Mouse (Mus musculus) hindlimb bud, embryonic 11.5 days (tissue): ENCODE measurements around the gene Ces3a.
"Not testable (repeated sequence)": the region's sequence is repeated elsewhere in the genome, so short reads cannot be mapped to it uniquely, and the experiment has no call there.

Source experiments
- DNase-seq: peaks from one replicate; pipeline ENCODE4 v3.0.0-alpha.2; 2012; ENCODE audit warnings: low read depth, low spot score; ENCODE audit errors: extremely low spot score

Ces3a gene

GRCm38 (mm10) chr8:105048371-105048854 lies at the start of gene Ces3a:
Gene Ces3a (plus strand): TSS chr8:105048601.
- DNase-seq: no peak

DNA sequence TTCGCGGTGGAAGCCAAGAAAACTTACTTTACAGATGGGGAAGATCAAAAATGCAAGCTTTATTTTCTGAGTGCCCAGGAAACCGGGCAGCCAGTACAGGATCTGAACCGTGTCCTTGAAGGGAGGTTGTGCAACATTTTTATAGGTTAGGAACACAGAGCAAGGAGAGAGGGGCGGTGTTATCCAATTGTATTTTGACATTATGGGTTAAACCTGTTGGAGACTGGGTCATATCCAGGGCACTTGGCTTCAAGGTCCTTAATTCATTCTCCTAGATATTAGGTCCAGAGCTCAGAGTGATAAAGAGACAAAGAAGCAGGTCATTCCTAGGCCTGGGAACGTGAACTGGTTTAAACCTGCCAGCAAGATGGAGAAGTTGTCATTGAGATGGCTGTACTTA lies 49.2 kb upstream of the Ces3a start:
- DNase-seq: no peak

- no peak for DNase-seq
Observed at GRCm38 (mm10) chr8:105000586-105000985, 47.8 kb upstream of the Ces3a start, which contains the start of gene Ces2h. Gene Ces2h (plus strand): TSS chr8:105000853.

DNA sequence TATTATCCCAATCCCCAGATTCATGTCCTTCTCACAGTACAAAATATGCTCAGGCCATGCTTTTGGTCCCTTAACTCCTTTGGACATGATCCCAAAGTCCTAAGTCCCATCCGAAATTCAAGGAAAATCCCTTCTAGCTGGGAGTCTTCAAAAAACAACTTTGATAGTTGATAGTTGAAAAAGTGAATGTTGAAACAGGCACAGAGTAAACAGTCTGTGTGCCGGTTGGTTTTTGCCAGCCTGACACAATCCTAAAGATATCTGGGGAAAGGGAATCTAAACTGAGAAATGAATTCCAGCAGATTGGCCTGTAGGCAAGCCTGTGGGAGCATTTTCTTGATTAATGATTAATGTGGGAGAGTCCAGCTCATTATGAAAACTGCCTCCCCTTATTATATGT lies 38.4 kb upstream of the Ces3a start:
- no peak for DNase-seq

- no peak for DNase-seq
Observed at GRCm38 (mm10) chr8:105011136-105011535, 37.3 kb upstream of the Ces3a start.

GRCm38 (mm10) chr8:105014391-105014790 lies 34.0 kb upstream of the Ces3a start:
- no peak for DNase-seq

- DNase-seq: no peak
Observed at GRCm38 (mm10) chr8:105021954-105022353, 26.4 kb upstream of the Ces3a start.

GRCm38 (mm10) chr8:105023087-105023486 lies 25.3 kb upstream of the Ces3a start:
- DNase-seq: no peak

DNA sequence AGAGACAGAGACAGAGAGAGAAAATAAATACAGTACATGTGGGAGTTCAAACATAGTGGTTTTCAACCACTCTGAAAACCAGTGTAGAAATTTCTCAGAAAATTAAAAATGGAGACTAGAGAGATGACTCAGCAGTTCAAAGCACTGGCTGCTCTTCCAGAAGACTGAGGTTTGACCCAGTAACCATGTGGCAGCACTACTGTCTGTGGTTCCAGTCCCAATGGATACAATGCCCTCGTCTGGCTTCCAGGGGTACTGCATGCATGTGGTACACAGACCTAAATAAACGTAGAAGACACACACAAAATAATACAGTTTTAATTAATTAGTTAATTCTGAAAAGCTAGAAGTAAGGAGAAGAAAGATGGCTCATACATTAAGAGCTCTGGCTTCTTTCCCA lies 23.4 kb upstream of the Ces3a start:
- DNase-seq: no peak

DNA sequence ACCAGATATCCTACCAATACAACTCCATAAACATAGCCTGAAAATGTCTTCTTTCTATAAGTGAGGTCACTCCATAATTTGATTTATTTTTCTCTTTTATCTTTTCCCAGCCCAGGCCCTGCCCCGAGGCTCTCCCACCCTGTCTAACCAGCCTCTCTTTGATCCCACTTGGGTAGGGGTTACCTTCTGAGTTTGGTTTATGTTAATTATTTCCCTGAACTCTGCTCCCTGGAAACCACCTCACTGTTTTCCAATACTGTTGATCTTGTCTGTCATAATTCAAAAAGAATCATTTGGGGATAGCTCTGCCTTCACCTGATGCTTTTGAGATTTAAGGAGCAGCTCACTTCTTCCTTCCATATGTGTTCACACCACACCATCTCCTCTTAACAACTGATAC lies 4.9 kb upstream of the Ces3a start:
- no peak for DNase-seq

DNA sequence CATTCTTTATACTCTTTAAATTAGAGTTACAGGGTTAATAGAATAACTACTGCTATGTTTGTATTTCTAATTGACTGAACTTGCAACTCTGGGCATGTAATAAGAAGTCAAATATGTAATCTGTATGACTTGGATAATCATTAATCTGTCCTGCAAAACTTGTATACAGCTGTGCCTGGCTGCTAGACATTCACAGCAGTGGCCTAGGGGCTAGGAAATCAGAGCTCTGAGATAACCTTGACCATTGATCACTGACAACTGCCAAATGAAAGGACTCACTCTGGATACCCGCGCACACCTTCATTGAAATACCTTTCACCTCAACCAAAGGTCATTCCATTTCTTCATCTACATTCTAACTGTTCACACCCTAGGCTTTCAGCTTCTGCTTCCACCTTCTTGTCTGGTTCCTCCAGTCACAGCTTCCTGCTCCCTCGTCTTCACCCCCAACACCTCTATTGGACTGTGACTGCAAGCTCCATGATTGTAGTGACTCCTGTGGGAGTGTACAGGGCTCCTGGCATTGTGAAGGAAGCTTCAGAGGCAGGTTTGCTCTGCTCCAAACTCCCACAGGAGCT lies 2.5 kb upstream of the Ces3a start:
- no peak for DNase-seq

GRCm38 (mm10) chr8:105056211-105056610 lies 7.8 kb downstream of the Ces3a start:
- no peak for DNase-seq

DNA sequence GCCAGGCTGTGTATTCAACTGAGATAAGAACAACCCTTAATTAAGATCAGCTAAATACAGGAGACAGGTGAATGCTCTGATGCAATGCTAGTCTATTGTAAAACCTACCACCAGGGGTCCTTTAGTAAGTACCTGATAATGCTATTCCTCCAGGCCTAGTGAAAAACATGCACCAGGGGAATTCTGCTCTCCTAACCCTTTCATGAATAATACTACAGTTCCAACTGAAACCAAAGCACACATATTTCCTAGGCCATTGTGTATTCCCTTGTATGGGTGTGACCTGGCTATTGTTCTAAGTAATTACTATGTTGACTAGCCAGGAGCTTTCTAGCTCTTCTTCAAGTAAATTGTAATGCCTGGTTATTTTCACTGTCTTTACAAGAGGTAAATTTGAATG lies 11.7 kb downstream of the Ces3a start:
- DNase-seq: no peak

GRCm38 (mm10) chr8:105066761-105067160 lies 18.4 kb downstream of the Ces3a start:
- DNase-seq: peak; percentile 30

DNA sequence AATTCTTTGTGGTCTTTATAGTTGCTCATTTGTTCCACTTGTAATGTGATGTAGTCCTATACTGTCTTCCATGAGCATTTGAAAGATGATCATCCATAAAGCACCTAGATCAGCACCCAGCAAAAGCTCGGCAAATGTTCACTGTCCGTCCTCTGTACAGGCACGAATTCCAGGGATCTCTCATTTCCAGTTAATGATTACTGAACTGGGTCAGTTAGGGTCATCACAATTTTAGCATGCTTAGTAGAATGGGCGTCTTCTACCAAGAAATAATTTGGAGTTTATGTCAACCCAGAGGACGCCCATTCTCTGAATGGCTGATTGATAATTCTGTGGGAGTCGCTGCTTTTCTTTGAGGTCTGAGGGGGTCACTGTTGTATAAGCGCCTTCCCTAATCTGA lies 19.5 kb downstream of the Ces3a start:
- not testable (repeated sequence) for DNase-seq

DNA sequence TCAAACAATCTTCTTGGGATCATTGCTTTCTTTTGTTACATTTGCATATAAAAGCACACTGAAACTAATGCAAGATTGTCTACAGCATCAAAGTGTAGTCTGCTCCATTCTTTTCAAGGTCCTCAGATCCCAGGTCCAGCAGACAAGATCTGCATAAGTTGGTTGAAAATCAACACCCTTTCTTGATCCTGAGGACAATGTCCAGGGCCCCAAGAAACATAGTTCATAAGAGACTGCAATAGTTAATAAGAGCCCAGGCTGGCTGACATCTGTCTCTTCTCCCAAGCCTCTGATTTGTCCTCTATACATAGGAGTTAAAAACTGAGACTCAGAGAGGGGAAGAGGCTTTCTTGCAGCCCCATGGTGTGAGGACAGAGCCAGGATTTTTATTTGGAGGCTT lies 20.6 kb downstream of the Ces3a start:
- DNase-seq: no peak

DNA sequence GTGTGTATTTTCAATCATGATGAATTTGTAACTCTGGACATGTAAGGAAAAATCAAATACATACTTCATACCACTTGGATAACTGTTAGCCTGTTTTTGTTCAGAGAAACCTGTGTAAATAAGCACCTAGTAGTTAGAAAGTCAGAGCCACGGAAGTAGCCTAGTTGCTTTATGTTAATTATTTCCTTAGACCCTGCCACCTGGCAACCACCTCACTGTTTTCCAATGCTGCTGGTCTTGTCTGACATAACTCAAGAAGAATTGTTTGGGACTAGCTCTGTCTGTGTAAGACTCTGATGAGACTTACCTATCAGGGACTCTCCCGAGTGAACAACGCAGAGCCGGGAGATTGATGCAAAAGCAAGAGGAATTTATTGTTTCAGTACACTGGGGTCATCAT lies 28.2 kb downstream of the Ces3a start:
- DNase-seq: no peak

GRCm38 (mm10) chr8:105077071-105077470 lies 28.7 kb downstream of the Ces3a start:
- DNase-seq: no peak

GRCm38 (mm10) chr8:105078591-105078990 lies 30.2 kb downstream of the Ces3a start:
- DNase-seq: no peak

GRCm38 (mm10) chr8:105080814-105081336 lies 32.5 kb downstream of the Ces3a start:
- DNase-seq: no peak

DNA sequence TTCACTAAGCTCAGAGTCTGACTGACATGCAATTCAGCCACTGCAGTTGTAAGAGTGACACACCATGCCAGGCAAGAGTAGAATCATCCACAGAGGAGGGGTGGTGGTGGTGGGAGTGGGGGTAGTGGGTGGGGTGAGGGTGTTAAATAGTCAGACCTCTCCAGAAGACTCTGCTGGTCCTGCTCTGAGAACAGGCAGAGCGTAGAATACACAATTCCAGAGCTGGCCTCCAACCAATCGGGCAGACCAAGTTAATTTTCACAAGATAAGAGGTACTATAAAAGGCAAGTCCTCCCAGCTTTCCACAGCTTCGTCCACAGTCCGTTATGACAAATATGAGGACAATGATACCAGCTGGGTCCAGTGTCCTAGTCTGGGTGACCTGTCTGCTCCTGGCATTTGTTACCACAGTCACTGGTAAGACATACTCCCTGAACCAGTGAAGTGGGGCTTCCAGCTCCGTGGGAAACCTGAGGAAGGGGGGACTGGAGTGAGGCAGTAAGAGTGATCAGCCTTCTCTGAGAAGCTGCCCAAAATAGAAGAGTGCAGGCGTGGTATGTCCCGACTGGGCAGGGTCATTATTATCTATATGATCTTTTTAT lies 35.1 kb downstream of the Ces3a start, which contains the start of gene Ces3b:
Gene Ces3b (plus strand): TSS at position 305 of the 602 bp plus-strand sequence.
- no peak for DNase-seq

GRCm38 (mm10) chr8:105088166-105088565 lies 39.8 kb downstream of the Ces3a start:
- not testable (repeated sequence) for DNase-seq
